Mouse (Mus musculus) lung, postnatal 0 days (tissue): ENCODE data around the gene Coro2a. TPM values are rescaled to one million over a fixed set of nuclear protein-coding genes. Genes with fewer than 3 reads are reported as not detected.
A peak's percentile ranks its signal among the peaks of the same experiment; 100 is the strongest.

Source experiments
- ATAC-seq: fragments of 200-750 bp; cut with Nextera tagmentation; 2 replicates; pipeline ENCODE4 v1.8.0; 2017; ENCODE audit warnings: moderate library complexity
- DNase-seq: peaks from one replicate; pipeline ENCODE4 v3.0.0-alpha.2; 2016; ENCODE audit warnings: low spot score
- H3K27ac ChIP-seq: fragments of 300-500 bp; sonication (generic); 2 replicates; pipeline ENCODE4 v1.5.1; 2014; ENCODE audit warnings: antibody characterized with exemption, mild to moderate bottlenecking, low read length, mixed read lengths
- H3K27me3 ChIP-seq: fragments of 300-500 bp; sonication (generic); replicated peaks from 2 replicates; pipeline ENCODE4 v1.6.1; 2014; ENCODE audit warnings: low read length, mixed read lengths; ENCODE audit not compliant: insufficient read depth
- H3K36me3 ChIP-seq: fragments of 300-500 bp; sonication (generic); 2 replicates; pipeline ENCODE4 v1.6.1; 2014; ENCODE audit warnings: low read length, mixed read lengths; ENCODE audit not compliant: insufficient read depth
- H3K4me1 ChIP-seq: fragments of 300-500 bp; sonication (generic); 2 replicates; pipeline ENCODE4 v1.6.1; 2014; ENCODE audit warnings: antibody characterized with exemption, low read depth, low read length, mixed read lengths; ENCODE audit not compliant: insufficient read depth
- H3K4me2 ChIP-seq: fragments of 300-500 bp; sonication (generic); replicated peaks from 2 replicates; pipeline ENCODE4 v1.6.1; 2014; ENCODE audit warnings: low read depth, mild to moderate bottlenecking, low read length, moderate library complexity, mixed read lengths
- H3K4me3 ChIP-seq: fragments of 300-500 bp; sonication (generic); 2 replicates; pipeline ENCODE4 v1.5.1; 2014; ENCODE audit warnings: low read depth, low read length
- H3K9ac ChIP-seq: fragments of 300-500 bp; sonication (generic); replicated peaks from 2 replicates; pipeline ENCODE4 v1.6.1; 2014; ENCODE audit warnings: low read depth, mild to moderate bottlenecking
- H3K9me3 ChIP-seq: fragments of 300-500 bp; sonication (generic); 2 replicates; pipeline ENCODE4 v1.6.1; 2016; ENCODE audit warnings: low read length, mixed read lengths
- CTCF ChIP-seq: IDR thresholded peaks from 2 replicates; pipeline ENCODE4 v1.5.1; 2016; ENCODE audit warnings: antibody characterized with exemption, mild to moderate bottlenecking
- EP300 ChIP-seq: IDR thresholded peaks from 2 replicates; pipeline ENCODE4 v1.6.1; 2016; ENCODE audit warnings: antibody characterized with exemption, mild to moderate bottlenecking, control low read depth
- WGBS: fragments of 180-500 bp; shearing (Covaris S2); extraction: QIAGEN DNeasy Blood & Tissue Kit; methylation state at CpG from one replicate; pipeline ENCODE4 v1.1.7; 2014; 5-methylcytosine and 5-hydroxymethylcytosine counted together
- polyA plus RNA-seq: library from polyadenylated mRNA; unstranded; fragments of >200 nt; fragmentation: Nextera tagmentation; extraction: Ambion mirVana; gene quantifications from 2 replicates; pipeline ENCODE4 v1.2.1, GENCODE M21; 2015

Coro2a gene
- polyA plus RNA-seq, 1 experiment from 2014 or later, result 2.3 TPM

DNA sequence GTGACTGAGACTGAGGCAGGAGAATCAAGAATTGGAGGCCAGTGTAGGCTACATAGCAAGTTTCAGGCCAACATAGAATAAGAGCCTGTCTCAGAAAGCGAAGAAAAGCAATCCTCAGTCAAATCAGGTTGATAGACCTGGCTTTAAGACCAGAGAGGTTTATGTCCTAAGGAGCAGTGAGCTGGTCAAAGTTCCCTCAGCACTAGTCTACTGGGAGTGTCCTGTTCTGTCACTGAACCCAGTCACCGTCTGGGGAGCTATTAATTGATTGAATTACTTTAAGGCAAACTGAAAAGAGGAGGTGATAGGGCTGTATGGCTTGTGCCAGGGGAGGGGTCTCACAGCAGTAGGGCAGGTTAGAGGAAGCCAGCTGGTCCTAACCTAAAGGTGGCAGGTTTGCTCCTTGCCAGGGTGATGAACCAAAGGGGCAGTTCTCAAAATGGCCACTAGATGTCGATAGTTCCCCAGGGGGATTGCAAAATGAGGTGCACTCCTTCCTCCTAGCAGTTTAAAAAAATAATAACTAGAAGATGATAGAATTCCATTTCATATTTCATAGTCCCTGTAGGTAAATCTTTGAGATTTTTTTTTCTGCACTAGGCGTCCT lies 104.6 kb downstream of the Coro2a start:
- 35% methylated on average over 4 of the region's 4 CpGs for WGBS
- no peak for TF ChIP-seq EP300
- peak; percentile 98 for TF ChIP-seq CTCF
- Histone ChIP-seq H3K27ac (no peak overlapping the region), H3K27me3 (no peaks in the 10 kb centered on the region), H3K36me3 (peaks cover 3% of the 10 kb centered on the region; the same call in 1 of the 2 replicates), H3K9ac (no peak overlapping the region), H3K4me3 (no peak overlapping the region), H3K4me2 (no peak overlapping the region), H3K4me1 (no peaks in the 10 kb centered on the region), H3K9me3 (no peaks in the 10 kb centered on the region)
- peak; percentile 78 for DNase-seq
- ATAC-seq, result peak; percentile 37; the same call in 1 of the 2 replicates

DNA sequence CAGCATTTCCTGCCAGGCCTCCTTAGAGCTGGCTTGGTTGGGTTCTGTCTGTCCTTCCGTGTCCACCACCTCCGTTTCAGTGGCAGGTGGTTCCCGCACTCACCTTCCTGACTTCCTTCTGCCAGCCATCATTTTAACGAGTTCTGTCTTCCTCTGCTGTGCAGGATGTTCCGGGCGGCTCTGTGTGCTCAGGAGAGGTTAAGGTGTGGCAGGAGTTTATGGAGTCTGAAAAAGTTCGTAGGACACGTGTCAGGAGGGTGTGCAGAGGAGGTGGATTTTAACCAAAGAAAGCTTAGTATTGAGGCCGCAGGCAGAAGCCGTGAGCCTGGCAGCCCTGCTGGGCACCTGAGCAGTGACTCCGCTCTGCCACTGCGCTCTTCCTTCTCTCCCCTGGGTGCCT lies 106.5 kb downstream of the Coro2a start:
- H3K4me1 ChIP-seq, result no peaks in the 10 kb centered on the region
- no peaks in the 10 kb centered on the region; the same call in 1 of the 2 replicates for H3K36me3 ChIP-seq
- no peaks in the 10 kb centered on the region for H3K9me3 ChIP-seq
- WGBS, result 85% methylated on average over 12 of the region's 12 CpGs
- TF ChIP-seq CTCF (no peak), EP300 (no peak)
- H3K27me3 ChIP-seq, result no peaks in the 10 kb centered on the region
- no peak overlapping the region for H3K4me3 ChIP-seq
- no peak overlapping the region for H3K4me2 ChIP-seq
- no peak for ATAC-seq
- H3K9ac ChIP-seq, result no peak overlapping the region
- H3K27ac ChIP-seq, result no peak overlapping the region
- no peak for DNase-seq

DNA sequence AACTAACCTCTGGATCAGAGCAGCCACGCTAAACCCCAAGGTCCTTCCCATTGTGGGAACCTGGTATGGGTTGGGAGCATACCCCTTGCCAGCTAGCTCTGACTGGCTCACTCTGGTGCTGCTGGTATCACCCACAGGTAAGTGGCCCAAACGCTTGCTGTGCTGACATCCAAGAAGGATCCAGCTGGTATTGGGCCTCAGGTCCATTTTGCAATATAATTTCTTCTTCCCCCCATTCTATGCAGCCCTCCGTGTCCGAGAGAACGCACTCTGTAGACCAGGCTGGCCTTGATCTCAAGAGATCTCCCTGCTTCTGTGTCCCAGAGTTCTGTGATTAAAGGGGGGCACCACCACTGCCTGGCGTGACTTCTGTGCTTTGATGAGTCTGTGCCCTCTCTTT lies 108.9 kb downstream of the Coro2a start:
- Histone ChIP-seq H3K4me1 (no peaks in the 10 kb centered on the region), H3K27me3 (no peaks in the 10 kb centered on the region), H3K4me2 (no peak overlapping the region), H3K36me3 (no peaks in the 10 kb centered on the region; the same call in 1 of the 2 replicates), H3K4me3 (no peak overlapping the region), H3K27ac (no peak overlapping the region), H3K9ac (no peak overlapping the region), H3K9me3 (no peaks in the 10 kb centered on the region)
- TF ChIP-seq CTCF, result no peak
- TF ChIP-seq EP300, result no peak
- WGBS, result 93% methylated on average over 6 of the region's 6 CpGs
- DNase-seq (no peak), ATAC-seq (no peak)

DNA sequence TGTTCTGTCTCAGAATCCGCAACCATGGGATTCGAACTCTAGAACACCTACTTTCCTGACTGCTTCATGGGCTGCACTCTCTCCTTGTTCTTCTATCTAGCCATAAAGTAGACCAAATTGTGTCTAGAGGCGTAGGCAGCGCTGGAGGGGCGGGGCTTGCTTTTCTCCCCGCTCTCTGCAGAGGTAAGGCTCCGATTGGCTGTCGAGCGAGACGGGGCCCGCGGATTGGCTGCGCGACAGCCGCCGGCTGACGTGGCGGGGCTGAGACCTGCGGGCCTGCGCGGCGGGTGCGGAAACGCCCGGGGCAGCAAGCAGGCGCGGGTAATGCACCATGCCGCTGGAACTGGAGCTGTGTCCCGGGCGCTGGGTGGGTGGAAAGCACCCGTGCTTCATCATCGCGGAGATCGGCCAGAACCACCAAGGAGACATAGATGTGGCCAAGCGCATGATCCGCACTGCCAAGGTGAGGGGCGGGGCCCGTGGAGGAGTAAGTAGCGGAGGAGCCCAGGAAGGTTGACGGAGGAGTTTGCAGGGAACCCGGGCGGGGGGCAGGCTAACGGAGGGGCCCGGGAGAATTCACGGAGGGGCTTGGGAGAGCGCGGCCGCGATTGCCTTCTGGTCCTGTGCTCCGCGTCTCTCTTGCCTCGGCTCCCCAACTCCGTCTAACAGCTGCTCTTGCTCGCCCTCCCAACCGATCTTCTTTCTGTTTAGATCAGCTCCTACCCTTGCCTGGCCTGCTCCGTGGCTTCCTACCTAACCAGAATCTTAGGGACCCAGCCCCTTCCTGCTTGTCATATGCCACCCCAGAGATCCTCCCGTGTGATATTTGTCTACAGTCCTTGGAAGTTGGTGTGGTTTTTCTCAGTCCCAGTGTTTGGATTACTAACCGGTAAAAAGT lies 112.7 kb downstream of the Coro2a start, which contains the start of gene Nans:
Gene Nans, plus strand, starts transcription at position 221 of the 898 bp plus-strand sequence.
- DNase-seq (peak; percentile 97), ATAC-seq (peak; percentile 98)
- peak within 1 kb of the TSS; percentile 20; the same call in 1 of the 2 replicates for H3K27ac ChIP-seq
- no peaks in the 10 kb centered on the region; the same call in 1 of the 2 replicates for H3K4me1 ChIP-seq
- H3K9me3 ChIP-seq, result no peaks in the 10 kb centered on the region
- H3K9ac ChIP-seq, result peak within 1 kb of the TSS; percentile 64
- H3K4me2 ChIP-seq, result peak within 1 kb of the TSS; percentile 92
- H3K4me3 ChIP-seq, result peak within 1 kb of the TSS; percentile 81
- no peaks in the 10 kb centered on the region for H3K27me3 ChIP-seq
- H3K36me3 ChIP-seq, result no peaks in the 10 kb centered on the region; the same call in 1 of the 2 replicates
- TF ChIP-seq EP300 (no peak), CTCF (no peak)
- under 1% methylated on average over 55 of the region's 58 CpGs for WGBS

DNA sequence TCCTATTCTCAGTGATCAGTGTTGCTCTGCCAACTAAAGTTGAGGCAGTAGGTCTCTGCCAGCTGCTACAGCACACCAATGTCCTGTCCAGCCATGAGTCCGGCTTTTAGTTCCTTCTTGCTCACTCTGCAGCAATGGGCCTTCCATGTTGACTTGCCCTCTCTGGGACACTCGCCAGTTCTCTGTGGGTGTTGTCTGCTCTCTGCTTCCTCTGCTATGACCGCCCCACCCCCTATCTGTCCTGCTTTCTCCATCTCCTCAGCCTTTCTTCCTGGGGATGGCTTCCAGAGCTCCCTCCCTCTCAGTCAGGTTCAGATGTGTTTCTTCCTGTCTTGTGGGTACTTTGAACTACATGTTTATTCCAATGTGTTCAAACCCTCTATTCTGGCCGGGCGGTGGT lies 114.7 kb downstream of the Coro2a start:
- no peak overlapping the region; the same call in 1 of the 2 replicates for H3K27ac ChIP-seq
- H3K4me2 ChIP-seq, result no peak overlapping the region
- H3K4me3 ChIP-seq, result no peak overlapping the region
- ATAC-seq (no peak), DNase-seq (peak; percentile 40)
- no peak overlapping the region for H3K9ac ChIP-seq
- no peaks in the 10 kb centered on the region for H3K36me3 ChIP-seq
- 65% methylated on average over 5 of the region's 5 CpGs for WGBS
- TF ChIP-seq EP300 (no peak), CTCF (no peak)
- no peaks in the 10 kb centered on the region; the same call in 1 of the 2 replicates for H3K4me1 ChIP-seq
- no peaks in the 10 kb centered on the region for H3K9me3 ChIP-seq
- no peaks in the 10 kb centered on the region for H3K27me3 ChIP-seq

Other genes with a start within 250 kb of the Coro2a start
- 8.2 and 8.3 TPM in 2 replicates for gene Trmo, start 212.8 kb downstream of the Coro2a start, polyA plus RNA-seq
- 0.73 and 1.0 TPM in 2 replicates for gene Hemgn, start 188.7 kb downstream of the Coro2a start, polyA plus RNA-seq
- gene Anp32b, start 151.3 kb downstream of the Coro2a start, polyA plus RNA-seq, result 81.3 and 91.0 TPM in 2 replicates
- 48.2 and 52.4 TPM in 2 replicates for gene Nans, start 113.0 kb downstream of the Coro2a start, polyA plus RNA-seq
- gene Trim14, start 66.1 kb downstream of the Coro2a start, polyA plus RNA-seq, result 5.2 and 5.4 TPM in 2 replicates
- 6.7 and 6.9 TPM in 2 replicates for gene Tbc1d2, start 48.0 kb upstream of the Coro2a start, polyA plus RNA-seq